Mouse (Mus musculus) A20 (cell line): ENCODE data around the gene Rab11fip3.
"Not testable (repeated sequence)": the region's sequence is repeated elsewhere in the genome, so short reads cannot be mapped to it uniquely, and the experiment has no call there.

Source experiments
- DNase-seq: peaks from one replicate; pipeline ENCODE4 v3.0.0-alpha.2; 2011; ENCODE audit warnings: low read depth, low spot score

Gene Rab11fip3

DNA sequence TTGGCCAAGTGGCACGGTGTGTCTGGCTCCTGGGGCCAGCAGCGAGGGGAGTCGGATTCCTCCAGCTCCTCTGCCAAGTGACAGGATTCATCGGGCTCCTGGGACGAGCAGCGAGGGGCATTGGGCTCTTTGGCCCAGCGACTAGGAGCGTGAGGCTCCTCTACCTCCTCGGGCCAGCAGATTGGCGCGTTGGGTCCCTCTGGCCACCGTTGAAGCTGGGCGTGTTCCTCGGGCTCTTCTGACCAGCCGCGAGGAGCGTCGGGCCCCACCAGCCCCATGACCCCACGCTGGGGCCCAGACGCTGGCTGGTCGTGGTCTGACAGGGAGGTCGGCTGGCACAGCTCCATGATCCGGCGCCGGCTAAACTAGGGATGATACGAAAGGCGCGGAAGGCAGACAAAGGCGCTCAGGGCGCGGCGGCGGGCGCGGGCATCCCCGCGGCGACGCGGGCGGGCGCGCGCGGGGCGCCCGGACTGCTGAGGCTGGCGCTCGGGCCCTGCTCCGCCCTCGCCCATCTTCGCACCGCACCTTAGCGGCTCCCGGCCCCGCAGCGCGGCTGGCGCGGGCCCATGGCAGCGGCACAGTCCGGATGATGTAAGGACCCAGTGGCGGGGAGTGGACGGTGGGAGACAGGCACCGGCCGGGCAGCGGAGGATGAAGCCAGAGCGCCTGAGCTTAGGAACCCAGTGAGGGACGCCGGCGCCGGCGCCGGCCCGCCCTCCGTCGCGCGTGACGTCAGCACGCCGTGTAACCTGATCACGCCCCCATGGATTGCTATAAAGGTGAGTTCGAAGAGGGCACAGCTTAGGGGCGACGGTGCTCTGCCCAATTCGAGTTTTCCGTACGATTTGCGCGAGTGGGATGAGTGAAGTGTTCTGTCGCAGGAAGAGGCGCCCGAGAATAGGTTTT lies at the start of gene Rab11fip3:
Gene Rab11fip3, minus strand, starts transcription at position 725 of the 909 bp plus-strand sequence.
- peak; percentile 97 for DNase-seq

DNA sequence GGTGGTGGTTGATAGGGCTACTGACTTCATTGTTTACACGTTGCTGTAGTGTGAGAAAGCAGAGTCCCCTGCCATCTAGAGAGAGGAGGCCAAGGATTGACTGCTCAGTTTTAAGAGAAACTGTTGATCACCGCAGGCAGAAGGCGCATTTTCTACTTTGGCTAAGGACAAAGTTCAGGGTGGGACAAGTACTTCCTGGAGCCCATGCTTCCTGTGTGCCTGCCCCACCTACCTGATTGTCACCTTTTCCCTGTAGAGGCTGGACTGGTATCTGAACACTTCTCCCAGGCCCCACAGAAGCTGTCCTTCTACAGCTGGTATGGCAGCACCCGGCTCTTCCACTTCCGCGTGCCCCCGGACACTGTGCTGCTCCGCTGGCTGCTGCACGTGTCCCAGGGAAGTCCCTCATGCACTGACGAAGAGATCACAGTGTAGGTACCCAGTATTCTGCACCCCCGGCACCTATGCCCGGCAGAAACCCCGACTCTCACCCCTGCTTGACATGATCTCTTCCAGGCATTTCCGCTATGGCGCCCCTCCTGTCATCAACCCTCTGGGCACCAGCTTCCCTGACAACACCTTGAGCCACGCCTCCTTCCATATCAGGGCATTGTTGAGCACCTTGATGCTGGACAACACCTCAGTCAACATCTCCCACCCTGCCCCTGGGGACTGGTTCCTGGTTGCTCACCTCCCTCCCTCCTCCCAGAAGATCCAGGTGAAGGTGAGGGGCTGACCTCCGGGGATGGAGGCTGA lies 47.3 kb upstream of the Rab11fip3 start:
- no peak for DNase-seq

DNA sequence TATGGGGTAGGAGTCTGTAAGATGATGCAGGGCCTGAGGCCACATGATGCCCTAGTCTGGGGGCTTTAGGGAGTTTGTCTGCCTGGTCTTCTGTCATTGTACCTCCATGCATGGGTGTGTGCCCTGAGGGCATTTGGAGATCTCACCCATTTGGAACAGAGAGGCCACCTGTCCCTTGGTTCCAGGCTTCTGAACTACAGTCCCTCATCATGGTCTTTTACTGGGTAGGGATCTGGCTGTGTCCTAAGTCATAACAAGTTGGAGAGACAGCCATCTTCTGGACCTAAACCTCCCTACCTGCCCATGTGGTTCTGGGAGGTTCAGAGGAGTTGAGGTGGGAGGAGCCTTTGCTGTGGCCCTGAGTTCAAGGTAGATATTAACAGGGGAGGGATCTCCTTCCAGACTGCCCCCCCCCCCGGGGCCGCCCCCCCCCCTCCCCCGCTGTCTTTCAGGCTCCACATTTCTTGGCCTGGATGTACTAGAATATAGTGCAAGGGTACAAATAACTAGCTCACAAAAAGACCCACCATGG lies 46.7 kb upstream of the Rab11fip3 start:
- DNase-seq: no peak

DNA sequence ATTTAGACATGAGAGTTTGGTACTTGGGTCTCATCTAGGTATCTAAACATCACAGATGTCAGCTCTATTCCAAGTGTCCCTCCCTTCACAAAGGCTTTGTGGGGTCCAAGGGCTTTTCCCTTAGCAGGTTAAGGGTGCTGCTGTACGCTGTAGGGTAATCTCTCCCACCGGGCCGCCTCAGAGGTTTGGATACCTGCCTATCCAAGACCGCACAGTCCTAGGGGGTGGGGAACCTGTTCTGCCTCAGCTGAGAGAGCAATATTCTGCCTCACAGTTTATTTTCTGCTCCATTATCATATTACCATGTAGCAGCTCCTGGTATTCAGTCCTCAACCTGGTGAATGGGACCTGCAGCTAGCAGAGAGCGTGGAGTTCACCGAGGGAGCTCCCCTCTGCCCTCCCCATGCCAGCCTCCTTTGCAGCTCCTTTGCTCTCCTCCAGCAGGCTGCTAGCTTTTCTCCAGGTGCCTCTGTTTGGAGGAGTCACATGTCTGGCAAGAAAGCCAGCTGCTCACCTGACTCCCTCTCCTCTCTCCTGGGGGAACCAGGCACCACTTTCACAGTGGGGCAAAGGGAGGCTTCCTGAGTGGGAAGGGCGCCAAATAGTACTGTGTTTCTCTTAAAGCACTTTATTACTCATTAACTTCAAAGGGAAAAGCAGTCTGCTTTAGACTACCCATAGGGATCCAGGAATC lies 46.0 kb upstream of the Rab11fip3 start:
- no peak for DNase-seq

DNA sequence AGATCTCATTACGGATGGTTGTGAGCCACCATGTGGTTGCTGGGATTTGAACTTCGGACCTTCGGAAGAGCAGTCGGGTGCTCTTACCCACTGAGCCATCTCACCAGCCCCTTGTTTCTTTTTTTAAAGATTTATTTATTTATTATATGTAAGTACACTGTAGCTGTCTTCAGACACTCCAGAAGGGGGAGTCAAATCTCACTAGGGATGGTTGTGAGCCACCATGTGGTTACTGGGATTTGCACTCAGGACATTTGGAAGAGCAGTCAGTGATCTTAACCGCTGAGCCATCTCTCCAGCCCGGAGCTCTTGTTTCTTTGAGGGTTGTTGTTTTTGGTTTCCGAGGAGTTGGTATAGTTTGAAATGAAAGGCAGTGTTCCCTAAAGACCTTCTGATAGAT lies 45.1 kb upstream of the Rab11fip3 start:
- DNase-seq: not testable (repeated sequence)

DNA sequence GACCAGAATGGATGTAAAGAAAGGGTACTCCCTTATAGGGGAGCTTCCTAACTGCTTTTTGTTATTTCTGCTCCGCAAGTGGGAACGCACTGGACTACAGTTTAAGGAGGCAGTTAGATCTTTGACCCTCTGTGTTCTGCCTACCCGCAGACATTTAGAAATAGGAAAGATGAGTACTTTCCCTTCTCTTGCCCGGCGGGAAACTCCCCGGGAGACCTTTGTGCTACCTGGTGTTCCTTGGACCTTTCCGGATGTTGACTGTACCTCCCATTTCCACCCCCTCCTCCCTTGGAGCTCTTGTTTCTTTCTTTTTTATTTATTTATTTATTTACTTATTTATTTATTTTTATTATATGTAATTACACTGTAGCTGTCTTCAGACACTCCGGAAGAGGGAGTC lies 44.7 kb upstream of the Rab11fip3 start:
- no peak for DNase-seq

DNA sequence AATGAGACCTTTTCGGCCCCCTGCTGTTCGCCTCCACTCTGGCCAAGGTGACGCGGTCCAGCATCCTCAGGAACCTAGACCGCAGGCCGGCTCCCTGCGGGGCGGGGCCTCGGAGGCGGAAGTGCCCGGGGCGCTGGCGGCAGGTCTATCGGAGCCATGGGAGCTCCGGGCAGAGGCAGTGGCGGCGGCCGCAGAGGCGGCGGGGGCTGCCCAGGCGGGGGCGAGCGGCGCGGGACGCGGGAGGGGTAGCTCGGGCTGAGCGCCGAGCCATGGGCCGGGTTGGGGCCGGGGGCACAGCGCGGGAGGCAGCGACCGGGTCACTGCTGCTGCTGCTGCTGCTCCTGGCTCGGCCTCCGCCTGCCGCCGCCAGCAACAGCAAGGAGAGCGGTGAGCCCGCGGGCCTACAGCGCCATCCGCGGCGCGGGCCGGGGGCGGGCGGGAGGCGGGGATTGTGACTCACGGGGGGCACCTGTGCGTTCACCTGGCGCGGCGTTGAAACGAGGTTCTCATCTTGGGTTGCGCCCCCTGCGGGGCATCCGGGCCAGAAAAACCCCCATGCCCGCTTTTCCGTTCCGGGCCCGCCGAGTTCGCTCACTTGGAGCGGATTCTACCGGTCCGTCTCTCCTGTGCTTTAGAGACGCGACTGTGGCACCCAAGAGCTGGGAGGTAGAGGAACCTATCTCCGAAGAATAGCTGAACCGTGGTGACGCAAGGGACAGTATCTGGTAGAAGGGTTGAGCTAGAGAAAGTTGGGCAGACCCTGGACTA lies 44.0 kb upstream of the Rab11fip3 start, which contains the start of gene Tmem8:
Gene Tmem8, plus strand, starts transcription at position 119 of the 768 bp plus-strand sequence.
- DNase-seq: peak; percentile 82

DNA sequence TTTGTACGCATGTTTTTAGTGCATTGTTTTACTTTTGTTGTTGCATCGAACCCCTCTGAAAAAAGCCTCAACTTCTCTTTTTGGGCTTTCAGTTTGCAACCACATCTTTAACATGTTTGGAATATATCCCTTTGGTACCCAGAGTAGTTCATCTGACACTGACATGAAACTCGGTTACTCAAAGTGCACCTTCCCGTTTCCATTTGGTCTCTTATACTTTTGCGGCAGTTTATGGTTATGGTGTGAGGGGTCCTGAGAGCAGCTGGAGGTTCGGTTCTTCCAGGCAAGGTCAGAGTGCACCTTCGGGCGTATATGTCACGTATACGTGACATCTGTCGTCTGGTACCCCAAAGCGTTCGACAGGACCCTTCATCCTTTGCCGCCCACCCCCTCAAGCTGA lies 43.4 kb upstream of the Rab11fip3 start:
- DNase-seq: no peak

DNA sequence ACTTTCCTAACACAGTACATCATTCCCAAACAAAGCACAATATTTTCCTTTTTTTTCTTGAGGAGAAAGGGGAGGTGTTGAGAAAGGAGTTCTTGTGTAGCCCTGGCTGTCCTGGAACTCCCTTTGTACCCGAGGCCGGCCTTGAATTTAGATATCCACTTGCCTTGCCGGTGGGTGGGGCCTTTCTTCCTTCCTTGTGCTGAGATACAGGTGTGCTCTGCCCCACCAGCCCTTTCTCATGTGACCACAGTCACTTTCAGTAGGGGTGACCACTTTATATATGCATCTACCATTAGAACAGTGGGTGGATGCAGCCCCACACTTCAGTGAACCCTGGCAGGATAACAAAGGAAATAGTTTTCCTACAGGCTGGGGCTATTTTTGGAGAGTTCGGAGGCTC lies 42.4 kb upstream of the Rab11fip3 start:
- DNase-seq: no peak

DNA sequence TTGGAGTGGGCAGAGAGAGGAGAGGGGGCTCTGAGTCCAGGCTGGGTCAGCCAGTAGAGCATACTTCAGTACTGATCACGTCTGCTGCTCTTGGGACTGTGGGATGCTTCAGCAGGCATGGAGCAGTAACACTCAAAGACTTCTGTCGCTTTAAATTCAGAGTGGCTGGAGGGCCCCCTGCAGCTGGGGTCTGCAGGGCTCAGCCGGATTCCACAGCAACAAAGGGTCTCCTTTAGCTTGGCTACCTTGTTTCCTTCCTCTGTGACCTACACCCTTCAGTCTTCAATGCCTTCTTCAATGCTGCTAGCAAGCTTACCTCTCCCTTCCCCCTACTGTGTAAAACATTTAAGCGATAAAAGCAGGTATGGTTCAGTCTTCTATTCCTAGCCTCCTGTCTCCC lies 41.7 kb upstream of the Rab11fip3 start:
- DNase-seq: no peak

DNA sequence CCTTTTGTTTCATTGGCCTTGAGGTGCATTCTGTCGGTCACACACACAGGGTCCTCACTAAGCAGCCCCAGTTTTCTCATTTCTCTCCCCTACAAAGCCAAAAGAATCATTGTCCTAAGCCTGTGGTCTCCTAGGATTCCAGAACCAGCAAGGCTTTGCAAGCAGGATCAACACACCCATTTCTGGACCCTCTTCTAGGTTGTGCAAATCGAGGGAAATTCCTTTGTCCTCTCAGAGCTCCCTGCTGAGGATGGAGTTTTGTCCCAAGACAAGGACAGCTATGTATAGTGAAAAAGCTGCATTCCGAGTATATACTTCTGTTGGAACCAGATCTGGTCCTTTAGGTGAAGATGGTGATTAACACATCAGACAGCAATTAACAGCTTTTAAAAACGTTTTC lies 40.8 kb upstream of the Rab11fip3 start:
- DNase-seq: no peak

DNA sequence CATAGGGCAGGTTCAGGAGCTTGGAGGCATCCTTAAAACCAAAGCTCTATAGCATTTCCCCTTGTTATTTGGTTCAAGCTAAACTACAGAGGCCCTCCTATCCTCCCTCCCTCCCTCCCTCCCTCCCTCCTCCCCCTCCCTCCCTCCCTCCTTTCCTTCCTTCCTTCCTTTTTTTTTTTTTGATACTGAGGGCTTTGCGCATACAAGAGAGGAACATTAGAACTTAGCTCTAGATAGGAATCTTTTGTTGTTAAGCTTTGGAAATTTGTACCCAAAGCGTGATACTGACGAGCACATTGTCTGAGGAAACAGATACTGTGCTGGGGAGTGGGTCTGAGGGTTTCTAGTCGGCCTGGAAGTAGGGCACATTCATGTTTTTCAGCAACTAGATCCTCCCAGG lies 36.3 kb upstream of the Rab11fip3 start:
- DNase-seq: no peak

DNA sequence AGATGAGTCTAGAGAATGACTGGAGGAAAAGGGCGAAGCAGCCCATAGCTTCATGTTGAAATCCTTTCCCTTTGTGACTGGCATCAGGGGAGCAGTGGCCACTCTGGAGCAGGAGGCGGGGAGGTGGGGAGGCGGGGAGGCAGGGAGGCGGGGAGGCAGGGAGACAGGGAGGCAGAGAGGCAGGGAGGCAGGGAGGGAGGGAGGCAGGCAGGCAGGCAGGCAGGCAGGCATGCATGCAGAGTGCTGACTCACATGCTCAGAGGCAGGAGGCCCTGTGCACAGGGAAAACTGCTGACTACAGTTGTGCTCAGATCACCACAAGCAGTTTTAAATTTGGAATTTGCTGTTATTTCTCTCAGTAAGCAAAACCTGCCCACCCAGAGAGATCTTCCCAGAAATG lies 32.1 kb upstream of the Rab11fip3 start:
- no peak for DNase-seq

DNA sequence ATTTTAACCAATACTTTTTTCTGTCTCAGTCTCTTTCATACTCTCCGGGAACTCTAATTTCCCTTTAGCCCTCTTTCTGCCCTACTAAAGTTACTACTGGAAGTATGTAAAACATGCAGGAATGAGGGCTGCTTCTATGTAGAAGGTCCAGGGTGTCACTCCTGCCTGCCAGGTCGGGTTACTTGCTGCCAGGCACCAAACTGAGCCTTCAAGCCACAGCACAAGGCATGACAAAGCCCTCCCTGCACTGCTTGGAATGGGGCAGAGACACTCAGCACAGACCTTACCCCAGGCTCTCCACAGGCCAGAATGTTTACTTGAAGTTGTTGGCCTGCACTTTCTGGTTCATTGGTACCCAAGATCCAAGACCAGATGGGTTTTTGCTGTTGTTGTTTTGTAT lies 30.8 kb upstream of the Rab11fip3 start:
- DNase-seq: no peak

DNA sequence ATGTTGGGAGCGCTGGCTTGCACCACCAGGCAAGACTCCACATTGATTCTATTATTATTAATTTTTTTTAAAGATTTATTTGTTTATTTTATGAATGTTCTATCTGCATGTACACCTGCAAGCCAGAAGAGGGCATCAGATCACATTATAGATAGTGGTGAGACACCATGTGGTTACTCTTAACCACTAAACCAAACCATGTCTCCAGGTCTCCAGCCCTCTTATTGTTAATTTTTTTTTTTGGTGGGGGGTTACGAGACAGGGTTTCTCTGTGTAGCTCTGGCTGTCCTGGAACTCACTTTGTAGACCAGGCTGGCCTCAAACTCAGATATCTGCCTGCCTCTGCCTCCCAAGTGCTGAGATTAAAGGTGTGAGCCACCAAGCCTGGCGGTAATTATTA lies 30.0 kb upstream of the Rab11fip3 start:
- peak; percentile 54 for DNase-seq

DNA sequence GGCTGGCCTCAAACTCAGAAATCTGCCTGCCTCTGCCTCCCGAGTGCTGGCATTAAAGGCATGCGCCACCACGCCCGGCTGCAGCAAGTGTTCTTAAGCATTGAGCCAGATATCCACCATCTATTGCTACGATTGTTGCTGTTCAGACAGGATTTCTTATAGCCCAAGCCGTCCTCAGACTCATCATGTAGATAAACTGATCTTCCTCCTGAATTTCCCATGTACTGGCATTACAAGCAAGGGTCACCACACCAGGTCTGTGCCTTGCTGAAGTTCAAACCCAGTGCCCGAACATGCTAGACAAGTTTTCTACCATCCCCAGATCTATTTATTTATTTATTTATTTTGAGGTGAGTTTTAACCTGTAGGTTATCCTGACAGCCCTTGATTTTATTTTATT lies 29.1 kb upstream of the Rab11fip3 start:
- DNase-seq: no peak

DNA sequence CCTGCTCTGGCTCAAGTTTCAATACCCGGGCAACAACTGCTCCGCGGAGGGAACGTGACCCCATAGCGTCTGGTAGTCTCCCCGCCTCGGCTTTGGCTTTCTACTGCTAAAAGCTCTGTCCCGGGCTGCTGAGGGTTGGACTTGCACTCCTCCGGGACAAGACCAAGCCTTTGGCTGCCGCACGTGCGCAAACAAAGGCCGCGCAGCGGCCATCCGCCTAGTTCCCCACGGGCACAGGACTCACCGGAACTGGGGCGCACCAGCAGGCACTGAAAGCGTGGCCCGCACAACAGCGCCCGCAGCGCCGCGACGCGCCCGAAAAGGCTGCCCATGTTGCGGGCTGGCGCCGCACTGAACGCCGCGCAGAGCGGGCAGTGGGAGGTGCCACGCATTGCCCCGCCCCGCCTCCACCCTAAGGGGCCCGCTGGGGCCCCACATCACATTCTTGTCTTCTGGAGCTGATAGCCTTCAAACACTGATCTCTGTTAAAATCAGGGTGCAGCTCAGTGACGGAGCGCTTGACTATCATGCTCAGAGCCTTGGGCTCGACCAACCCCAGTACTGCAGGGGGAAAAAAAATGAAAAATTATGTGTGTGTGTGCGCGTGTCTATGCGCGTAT lies 25.9 kb upstream of the Rab11fip3 start, which contains the start of gene Nme4:
Gene Nme4, minus strand, starts transcription at position 482 of the 620 bp plus-strand sequence.
- DNase-seq: peak; percentile 86

DNA sequence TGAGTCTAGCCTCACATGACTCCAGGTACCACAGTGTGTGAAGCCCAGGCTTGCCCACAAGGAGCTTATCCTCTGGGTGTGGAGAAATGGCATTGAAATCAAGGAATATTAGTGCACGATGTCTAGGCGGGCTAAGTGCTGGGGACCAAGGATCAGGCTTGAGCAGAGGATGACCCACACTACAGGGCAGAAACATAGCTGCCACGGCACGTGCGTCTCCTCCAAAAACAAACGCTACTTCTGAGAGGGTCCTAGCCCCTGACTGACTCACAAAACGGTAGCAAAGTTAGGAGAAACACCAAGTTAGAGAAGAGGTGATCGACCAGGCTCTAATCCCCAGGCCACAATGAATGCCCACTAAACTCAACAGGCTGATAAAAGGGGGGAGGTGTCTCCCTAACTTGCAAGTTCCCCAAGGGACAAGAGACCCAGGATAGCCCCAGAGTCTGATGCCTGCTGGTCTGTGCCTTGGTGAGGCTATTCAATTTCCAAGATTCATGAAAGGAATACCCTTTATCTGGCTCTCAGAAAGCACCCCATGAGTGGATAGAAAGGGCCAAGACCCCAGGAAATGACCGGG lies 25.3 kb upstream of the Rab11fip3 start:
- DNase-seq: no peak

DNA sequence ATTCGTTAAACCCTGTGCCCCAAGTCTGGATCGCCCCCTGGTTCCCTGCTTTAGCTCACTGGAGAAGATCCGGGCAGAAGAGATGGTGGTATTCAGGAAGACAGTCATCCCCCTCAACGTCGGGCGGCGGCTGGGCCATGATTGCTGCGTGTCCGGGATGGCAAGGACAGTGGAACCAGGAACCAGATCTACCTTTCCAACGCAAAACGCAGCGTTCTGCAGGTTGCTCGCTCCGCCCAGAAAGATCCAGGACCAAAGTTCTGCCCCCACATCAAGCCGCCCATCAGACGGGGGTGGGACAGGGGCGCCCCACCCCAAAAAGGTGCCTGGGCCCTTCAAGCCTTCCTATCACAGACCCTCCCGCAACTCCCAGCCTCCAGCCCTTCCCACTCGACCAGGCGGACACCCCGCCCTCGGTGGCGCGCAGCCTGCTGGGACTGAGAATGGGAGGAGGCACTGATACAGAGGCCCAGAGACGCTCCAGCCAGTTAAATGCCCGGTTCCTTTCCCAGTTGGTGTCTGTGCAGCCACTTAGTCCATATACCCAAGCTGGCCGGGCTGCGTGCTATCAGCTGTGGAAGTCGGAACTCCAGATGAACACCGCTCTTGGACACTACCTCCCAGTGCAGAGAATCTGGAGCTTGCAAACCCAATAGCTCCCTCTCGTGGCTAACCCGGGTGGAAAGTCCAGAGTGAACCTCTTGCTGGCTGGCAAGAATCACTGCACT lies 20.7 kb upstream of the Rab11fip3 start, which contains the start of gene Decr2:
Gene Decr2, minus strand, starts transcription at position 433 of the 728 bp plus-strand sequence.
- DNase-seq: peak; percentile 91
